Mouse (Mus musculus): ENCODE measurements around the gene Atp1a2.

The Atp1a2 gene

GRCm38 (mm10) chr1:172324725-172325124 lies 26.9 kb upstream of the Atp1a2 start:
- DNase-seq (ENCODE audit: low spot score), result peak; percentile 77

- DNase-seq (ENCODE audit: low spot score), result no peak
Observed at GRCm38 (mm10) chr1:172323801-172324359, 26.0 kb upstream of the Atp1a2 start.

GRCm38 (mm10) chr1:172323298-172323697 lies 25.4 kb upstream of the Atp1a2 start:
- DNase-seq (ENCODE audit: low spot score), result no peak

- no peak for DNase-seq (ENCODE audit: low spot score)
Observed at GRCm38 (mm10) chr1:172322725-172323124, 24.9 kb upstream of the Atp1a2 start.

GRCm38 (mm10) chr1:172319921-172320411 lies 22.1 kb upstream of the Atp1a2 start:
- no peak for DNase-seq (ENCODE audit: low spot score)

- DNase-seq (ENCODE audit: low spot score), result no peak
Observed at GRCm38 (mm10) chr1:172319346-172319745, 21.5 kb upstream of the Atp1a2 start.

- no peak for DNase-seq (ENCODE audit: low spot score)
Observed at GRCm38 (mm10) chr1:172318424-172319035, 20.7 kb upstream of the Atp1a2 start.

GRCm38 (mm10) chr1:172317946-172318345 lies 20.1 kb upstream of the Atp1a2 start:
- DNase-seq (ENCODE audit: low spot score), result no peak

GRCm38 (mm10) chr1:172317431-172317830 lies 19.6 kb upstream of the Atp1a2 start:
- no peak for DNase-seq (ENCODE audit: low spot score)

- DNase-seq (ENCODE audit: low spot score), result no peak
Observed at GRCm38 (mm10) chr1:172314911-172315310, 17.0 kb upstream of the Atp1a2 start.

GRCm38 (mm10) chr1:172313613-172314411 lies 15.9 kb upstream of the Atp1a2 start:
- no peak for DNase-seq (ENCODE audit: low spot score)

GRCm38 (mm10) chr1:172312768-172313561 lies 15.1 kb upstream of the Atp1a2 start:
- DNase-seq (ENCODE audit: low spot score), result no peak

GRCm38 (mm10) chr1:172311921-172312767 lies 14.3 kb upstream of the Atp1a2 start:
- peak; percentile 88 for DNase-seq (ENCODE audit: low spot score)

- peak; percentile 89 for DNase-seq (ENCODE audit: low spot score)
Observed at GRCm38 (mm10) chr1:172311248-172311906, 13.5 kb upstream of the Atp1a2 start.

- DNase-seq (ENCODE audit: low spot score), result peak; percentile 94
Observed at GRCm38 (mm10) chr1:172309699-172310398, 12.0 kb upstream of the Atp1a2 start.

- DNase-seq (ENCODE audit: low spot score), result no peak
Observed at GRCm38 (mm10) chr1:172308409-172308808, 10.5 kb upstream of the Atp1a2 start.

- peak; percentile 60 for DNase-seq (ENCODE audit: low spot score)
Observed at GRCm38 (mm10) chr1:172307936-172308335, 10.1 kb upstream of the Atp1a2 start.

GRCm38 (mm10) chr1:172306885-172307284 lies 9.0 kb upstream of the Atp1a2 start:
- DNase-seq (ENCODE audit: low spot score), result no peak

- DNase-seq (ENCODE audit: low spot score), result no peak
Observed at GRCm38 (mm10) chr1:172306196-172306595, 8.3 kb upstream of the Atp1a2 start.

GRCm38 (mm10) chr1:172305635-172306034 lies 7.8 kb upstream of the Atp1a2 start:
- no peak for DNase-seq (ENCODE audit: low spot score)

All from lung, postnatal 25 days (tissue).